9 mouse cellular contexts compared by ENCODE assay signal in the genomic region with DNA sequence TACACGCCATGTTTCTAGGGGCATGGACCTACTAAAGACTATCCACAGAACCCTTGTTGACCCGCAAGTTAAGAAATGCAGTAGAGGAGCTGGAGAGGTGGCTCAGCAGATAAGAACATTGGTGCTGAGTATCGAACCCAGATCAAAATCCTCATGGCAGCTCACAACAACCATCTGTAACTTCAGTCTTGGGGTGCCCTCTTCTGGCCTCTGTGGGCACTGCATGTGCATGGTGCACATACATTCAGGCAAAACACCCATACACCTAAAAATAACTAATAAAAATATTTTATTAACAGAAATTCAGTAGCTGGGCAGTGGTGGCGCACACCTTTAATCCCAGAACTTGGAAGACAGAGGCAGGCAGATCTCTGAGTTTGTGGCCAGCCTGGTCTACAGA. TPM values are rescaled to one million over a fixed set of nuclear protein-coding genes. Genes with fewer than 3 reads are reported as not detected.
DNase-seq lines count a peak whose midpoint lies in the region; ATAC-seq and TF ChIP-seq lines count a peak whose summit lies in the region.
"Had no signal": no experiment of that assay in that cellular context is flagged by ENCODE, and none has a peak within 500 bp of the region (broad histone marks: within the 10 kb centered on the region; RNA-seq: fewer than 3 reads in every experiment).

No protein-coding gene starts in this region.

- no peaks in the 10 kb centered on the region for H3K27me3 ChIP-seq in heart, adult 2 months (ENCODE audit: control insufficient read depth, insufficient read depth, low read length)
- H3K27me3 ChIP-seq in embryonic facial prominence, embryonic 10.5 days (replicated peaks; ENCODE audit: low read depth, poor library complexity, severe bottlenecking) = peaks cover 30% of the 10 kb centered on the region
- H3K27me3 ChIP-seq in stomach, postnatal 0 days (ENCODE audit: control insufficient read depth, insufficient read depth, low read length) = no peaks in the 10 kb centered on the region

- 96% methylated on average over 4 of the region's 4 CpGs for WGBS in heart, adult 2 months
- WGBS in embryonic facial prominence, embryonic 10.5 days = 84% methylated on average over 4 of the region's 4 CpGs
- WGBS in stomach, postnatal 0 days = 91% methylated on average over 4 of the region's 4 CpGs

- peak overlapping the region; percentile 31; the same call in 1 of the 2 replicates for H3K27ac ChIP-seq in heart, adult 2 months
- H3K27ac ChIP-seq in embryonic facial prominence, embryonic 10.5 days (replicated peaks) = no peak overlapping the region
- no peak overlapping the region for H3K27ac ChIP-seq in stomach, postnatal 0 days (replicated peaks)
- H3K27ac ChIP-seq: neural tube, embryonic 13.5 days had no signal

- TF ChIP-seq POLR2A in heart, adult 2 months (IDR thresholded peaks at IDR 0.05; ENCODE audit: insufficient read depth, low read depth, low read length) = no peak

- peak; percentile 71 for TF ChIP-seq CTCF in heart, adult 2 months (IDR thresholded peaks at IDR 0.05)
- TF ChIP-seq CTCF in stomach, postnatal 0 days (IDR thresholded peaks at IDR 0.05; ENCODE audit: low read depth) = peak; percentile 62

- no peak for TF ChIP-seq EP300 in heart, adult 2 months (IDR thresholded peaks at IDR 0.05; ENCODE audit: insufficient read depth, low read depth, low read length)
- no peak for TF ChIP-seq EP300 in stomach, postnatal 0 days (optimal IDR thresholded peaks at IDR 0.05)

- DNase-seq in heart, adult 2 months = no peak
- DNase-seq in heart, adult 8-10 months (ENCODE audit: low spot score) = no peak
- DNase-seq in right cerebral cortex, postnatal 4 days = peak; percentile 55
- DNase-seq in right cerebral cortex, adult 18-20 months = no peak
- DNase-seq in embryonic facial prominence, embryonic 10.5 days (ENCODE audit: low spot score) = peak; percentile 53
- DNase-seq in stomach, postnatal 0 days (ENCODE audit: low spot score) = no peak
- DNase-seq in gastrocnemius, postnatal 14 days = no peak
- DNase-seq in gastrocnemius, postnatal 25 days = no peak

- no peak overlapping the region for H3K9ac ChIP-seq in heart, adult 2 months (ENCODE audit: low read depth, low read length)
- H3K9ac ChIP-seq in stomach, postnatal 0 days (ENCODE audit: low read length) = no peak overlapping the region
- H3K9ac ChIP-seq: neural tube, embryonic 13.5 days had no signal

- H3K36me3 ChIP-seq in heart, adult 2 months (ENCODE audit: control insufficient read depth, insufficient read depth, low read length) = 0 out of 2 replicates have a peak, but pooled peaks cover 3% of the 10 kb centered on the region
- no peaks in the 10 kb centered on the region for H3K36me3 ChIP-seq in embryonic facial prominence, embryonic 10.5 days (replicated peaks)
- peaks cover 4% of the 10 kb centered on the region; the same call in 1 of the 2 replicates for H3K36me3 ChIP-seq in stomach, postnatal 0 days (ENCODE audit: control insufficient read depth, insufficient read depth, low read length)
- H3K36me3 ChIP-seq: neural tube, embryonic 13.5 days had no signal

- no peak overlapping the region for H3K4me3 ChIP-seq in heart, adult 2 months
- H3K4me3 ChIP-seq in embryonic facial prominence, embryonic 10.5 days = no peak overlapping the region
- H3K4me3 ChIP-seq in stomach, postnatal 0 days (ENCODE audit: low read depth, low read length) = no peak overlapping the region
- H3K4me3 ChIP-seq: neural tube, embryonic 13.5 days had no signal

- intact Hi-C loops in heart, adult 2 months (cut with DNase I) = no loop called here
- intact Hi-C loops in gastrocnemius, postnatal 14 days (cut with DNase I; ENCODE audit: low total_unique reads) = no loop called here

- H3K4me2 ChIP-seq in stomach, postnatal 0 days (replicated peaks; ENCODE audit: low read depth) = no peak overlapping the region
- H3K4me2 ChIP-seq: neural tube, embryonic 13.5 days had no signal

- no peaks in the 10 kb centered on the region for H3K79me2 ChIP-seq in heart, adult 2 months (replicated peaks; ENCODE audit: control insufficient read depth, insufficient read depth, low read length)

- no peak for ATAC-seq in stomach, postnatal 0 days (ENCODE audit: low FRiP score, low TSS enrichment)

- H3K9me3 ChIP-seq in embryonic facial prominence, embryonic 10.5 days = no peaks in the 10 kb centered on the region
- no peaks in the 10 kb centered on the region for H3K9me3 ChIP-seq in stomach, postnatal 0 days (ENCODE audit: control insufficient read depth, low read length)
- H3K9me3 ChIP-seq: neural tube, embryonic 13.5 days had no signal

- H3K4me1 ChIP-seq in heart, adult 2 months (ENCODE audit: control insufficient read depth, insufficient read depth, low read length) = peaks cover 8% of the 10 kb centered on the region
- peaks cover 12% of the 10 kb centered on the region for H3K4me1 ChIP-seq in embryonic facial prominence, embryonic 10.5 days
- H3K4me1 ChIP-seq in stomach, postnatal 0 days (replicated peaks; ENCODE audit: control insufficient read depth, insufficient read depth) = no peaks in the 10 kb centered on the region

RNA-seq across cellular contexts. Expression of gene Jph2, which starts 54.1 kb away (rescaled TPM):
- total RNA-seq in heart, adult 2 months (2021) = 100 to 1,000 TPM; 389 to 391 TPM
- polyA plus RNA-seq in heart, adult 2 months (2012; rRNA removed) = 193 and 253 TPM in 2 replicates
- 100 to 1,000 TPM; 423 to 464 (median 433) TPM for total RNA-seq in heart, adult 8-10 months (2022)
- polyA plus RNA-seq in embryonic facial prominence, embryonic 10.5 days (2016; fragmentation: Nextera tagmentation; extraction: Ambion mirVana) = 0.52 and 0.83 TPM in 2 replicates
- 13.6 and 13.9 TPM in 2 replicates for polyA plus RNA-seq in stomach, postnatal 0 days (2015; fragmentation: Nextera tagmentation; extraction: Ambion mirVana)
- 100 to 1,000 TPM; 352 to 422 TPM for total RNA-seq in gastrocnemius, postnatal 14 days (2021)
- total RNA-seq in gastrocnemius, postnatal 25 days (2021) = 100 to 1,000 TPM; 424 to 451 TPM

Comparison
In these comparisons a context has a peak if more than half of its experiments do, and no peak if none do; other contexts are left out.
1. DNase-seq: peak in right cerebral cortex, postnatal 4 days (single experiment) and embryonic facial prominence, embryonic 10.5 days (single experiment); none in heart, adult 2 months (0 of 2), heart, adult 8-10 months (single experiment), right cerebral cortex, adult 18-20 months (single experiment), stomach, postnatal 0 days (single experiment), gastrocnemius, postnatal 14 days (single experiment) and gastrocnemius, postnatal 25 days (single experiment).